Mouse (Mus musculus): Measurements from ENCODE around the gene Eif2d. TPM values are rescaled to one million over a fixed set of nuclear protein-coding genes. Genes with fewer than 3 reads are reported as not detected.

The Eif2d gene
- polyA plus RNA-seq, 1 experiment from 2014 or later, result 70.2 TPM

DNA sequence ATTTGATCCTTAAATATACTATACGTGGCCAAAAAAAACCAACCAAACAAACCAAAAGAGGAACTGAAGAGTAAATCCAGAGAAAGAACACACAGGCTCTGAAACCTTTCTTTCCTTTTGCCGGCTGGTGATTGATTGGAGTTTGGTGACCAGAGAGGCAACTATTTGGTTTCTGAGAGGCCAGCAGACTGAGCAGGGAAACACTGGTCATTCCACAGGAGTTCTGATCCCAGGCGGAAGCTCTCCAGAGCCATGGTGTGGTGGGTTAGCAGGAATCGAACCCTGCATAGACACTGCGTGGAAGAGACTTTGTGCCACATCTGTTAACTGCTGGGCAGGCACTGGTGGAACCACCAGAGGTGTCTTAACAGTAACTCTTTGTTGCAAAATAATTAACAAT lies 25.1 kb downstream of the Eif2d start:
- DNase-seq (ENCODE audit: extremely low spot score, low spot score), result no peak
- no peak overlapping the region for H3K27ac ChIP-seq
- peaks cover 75% of the 10 kb centered on the region for H3K36me3 ChIP-seq (replicated peaks)
- H3K27me3 ChIP-seq (ENCODE audit: poor library complexity, severe bottlenecking), result no peaks in the 10 kb centered on the region
- no peaks in the 10 kb centered on the region for H3K9me3 ChIP-seq
- no peak overlapping the region for H3K4me3 ChIP-seq
- WGBS, result 93% methylated on average over 5 of the region's 5 CpGs
- H3K4me1 ChIP-seq, result no peaks in the 10 kb centered on the region

DNA sequence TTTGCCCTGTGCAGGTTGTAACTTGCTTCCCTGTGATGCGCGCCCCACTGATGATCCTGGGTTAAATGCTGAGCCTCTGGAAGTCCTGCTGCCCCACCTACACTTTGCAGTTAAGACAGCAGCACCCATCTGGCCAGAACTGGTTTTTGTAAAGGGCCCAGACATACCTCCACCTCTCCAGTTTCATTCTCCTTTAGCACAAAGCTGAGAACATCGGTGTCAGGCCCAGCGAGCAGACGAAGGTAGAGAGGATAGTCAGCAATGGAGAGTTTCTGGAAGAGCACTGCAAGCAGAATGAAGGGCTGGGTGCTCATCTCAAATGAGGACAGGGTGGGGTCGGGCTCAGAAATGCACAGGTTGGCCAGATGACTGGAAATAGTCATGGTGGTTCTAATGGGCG lies 27.4 kb downstream of the Eif2d start:
- Histone ChIP-seq H3K9me3 (no peaks in the 10 kb centered on the region), H3K27me3 (ENCODE audit: poor library complexity, severe bottlenecking) (no peaks in the 10 kb centered on the region), H3K27ac (no peak overlapping the region), H3K4me1 (no peaks in the 10 kb centered on the region), H3K4me3 (no peak overlapping the region), H3K36me3 (replicated peaks) (peaks cover 52% of the 10 kb centered on the region)
- 95% methylated on average over 7 of the region's 7 CpGs for WGBS
- no peak for DNase-seq (ENCODE audit: extremely low spot score, low spot score)

DNA sequence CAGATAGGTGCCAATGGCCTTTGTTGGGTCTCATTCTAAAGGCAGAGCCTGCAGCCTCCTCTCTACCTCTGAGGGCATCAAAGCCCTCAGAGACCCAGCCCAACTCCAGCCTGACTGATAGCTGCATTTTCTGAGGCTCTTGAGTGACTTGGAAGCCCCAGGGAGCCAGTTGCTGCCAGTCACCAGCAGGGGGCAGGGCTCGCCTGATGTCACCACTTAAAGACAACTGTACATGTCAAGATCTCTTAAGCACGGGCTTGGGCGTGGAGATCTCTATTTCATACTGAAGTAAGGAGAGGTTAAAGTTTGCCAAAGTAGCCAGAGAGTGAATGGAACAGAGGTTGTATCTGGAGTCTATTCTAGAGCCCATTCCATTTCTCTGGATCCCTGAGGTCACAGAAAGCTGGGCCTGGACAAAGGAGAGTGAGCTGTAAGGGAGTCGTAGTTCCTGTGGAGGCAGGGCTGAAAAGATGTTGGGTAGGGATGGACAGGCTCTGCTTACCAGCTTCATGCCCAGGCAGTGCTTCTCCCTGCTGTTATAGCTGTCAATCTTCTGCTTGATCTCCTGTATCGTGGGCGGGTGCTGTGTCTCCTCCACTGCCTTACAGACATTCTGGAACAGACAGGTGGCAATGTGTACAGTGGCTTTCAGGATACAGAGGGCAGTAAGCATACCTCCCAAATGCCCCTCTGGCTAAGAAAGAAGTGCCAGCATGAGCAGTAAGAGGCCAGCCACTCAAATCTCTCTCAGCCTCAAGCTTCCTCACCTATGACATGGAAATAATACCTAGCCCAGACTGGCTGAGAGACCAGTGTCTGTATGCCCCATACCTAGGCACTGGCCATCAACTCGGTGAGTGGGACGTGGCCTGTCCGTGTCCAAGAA lies 28.9 kb downstream of the Eif2d start:
- Histone ChIP-seq H3K4me3 (no peak overlapping the region), H3K27me3 (ENCODE audit: poor library complexity, severe bottlenecking) (no peaks in the 10 kb centered on the region), H3K4me1 (no peaks in the 10 kb centered on the region), H3K9me3 (no peaks in the 10 kb centered on the region), H3K27ac (no peak overlapping the region), H3K36me3 (replicated peaks) (peaks cover 37% of the 10 kb centered on the region)
- DNase-seq (ENCODE audit: extremely low spot score, low spot score), result peak; percentile 72
- 75% methylated on average over 9 of the region's 9 CpGs for WGBS

DNA sequence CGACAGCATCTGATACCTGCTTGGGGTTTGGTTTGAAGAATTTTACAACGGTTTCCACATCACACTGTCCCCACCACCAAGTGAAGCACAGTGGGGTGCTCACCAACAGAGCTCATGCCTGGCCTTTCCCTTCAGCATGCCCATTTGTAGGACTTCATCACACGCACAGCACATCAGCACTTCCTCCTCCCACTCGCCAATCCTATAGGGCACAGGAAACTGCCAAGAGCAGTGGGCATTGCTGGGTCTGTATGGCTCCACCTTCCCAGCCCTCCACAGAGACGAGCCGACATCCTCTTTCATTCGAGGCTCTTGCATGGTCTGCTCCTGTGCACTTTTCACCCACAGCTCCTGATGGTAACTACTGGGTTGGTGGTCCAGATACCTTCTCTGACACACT lies 30.2 kb downstream of the Eif2d start:
- no peak for DNase-seq (ENCODE audit: extremely low spot score, low spot score)
- WGBS, result 86% methylated on average over 7 of the region's 7 CpGs
- no peak overlapping the region for H3K4me3 ChIP-seq

DNA sequence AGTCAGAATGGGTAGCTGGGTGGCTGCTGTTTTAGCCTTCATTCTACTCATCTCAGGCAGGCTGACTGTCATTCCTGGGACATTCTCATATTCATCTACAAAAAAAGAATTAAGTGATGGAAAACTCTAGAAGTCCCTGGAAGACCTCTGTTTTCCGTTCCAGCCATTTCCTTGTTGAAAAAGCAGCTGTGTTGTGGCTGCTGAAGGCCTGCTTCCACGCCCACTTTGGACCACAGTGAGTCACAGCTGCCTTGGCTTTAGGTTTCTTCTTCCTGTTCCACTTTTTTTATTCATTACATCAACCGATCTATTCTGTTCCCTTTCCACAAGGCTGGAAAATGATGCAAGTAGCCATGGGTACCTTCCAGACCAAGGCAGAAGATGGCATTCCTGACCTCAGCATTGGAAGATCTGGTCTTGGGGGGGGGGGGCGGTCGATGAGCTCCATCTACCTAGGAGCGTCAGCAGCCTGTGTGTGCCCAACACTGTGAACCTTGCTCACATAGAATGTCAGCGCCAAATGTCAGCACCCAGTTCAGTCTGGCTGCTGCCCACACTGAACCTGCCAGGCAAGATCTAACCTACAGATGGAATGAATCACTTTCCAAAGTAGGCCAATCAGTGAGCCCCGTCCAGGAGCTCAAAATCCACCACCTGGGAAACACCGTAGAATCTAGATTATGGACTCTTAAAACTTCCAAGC lies 31.4 kb downstream of the Eif2d start:
- Histone ChIP-seq H3K4me3 (no peak overlapping the region), H3K36me3 (replicated peaks) (peaks cover 15% of the 10 kb centered on the region), H3K27me3 (ENCODE audit: poor library complexity, severe bottlenecking) (no peaks in the 10 kb centered on the region), H3K4me1 (no peaks in the 10 kb centered on the region), H3K9me3 (no peaks in the 10 kb centered on the region), H3K27ac (no peak overlapping the region)
- WGBS, result 87% methylated on average over 9 of the region's 9 CpGs
- DNase-seq (ENCODE audit: extremely low spot score, low spot score), result no peak

More for the DNA sequence above, 30.2 kb downstream of the Eif2d start:
- peaks cover 24% of the 10 kb centered on the region for H3K36me3 ChIP-seq (replicated peaks)
- H3K9me3 ChIP-seq, result no peaks in the 10 kb centered on the region
- no peak overlapping the region for H3K27ac ChIP-seq
- H3K27me3 ChIP-seq (ENCODE audit: poor library complexity, severe bottlenecking), result no peaks in the 10 kb centered on the region
- no peaks in the 10 kb centered on the region for H3K4me1 ChIP-seq

DNA sequence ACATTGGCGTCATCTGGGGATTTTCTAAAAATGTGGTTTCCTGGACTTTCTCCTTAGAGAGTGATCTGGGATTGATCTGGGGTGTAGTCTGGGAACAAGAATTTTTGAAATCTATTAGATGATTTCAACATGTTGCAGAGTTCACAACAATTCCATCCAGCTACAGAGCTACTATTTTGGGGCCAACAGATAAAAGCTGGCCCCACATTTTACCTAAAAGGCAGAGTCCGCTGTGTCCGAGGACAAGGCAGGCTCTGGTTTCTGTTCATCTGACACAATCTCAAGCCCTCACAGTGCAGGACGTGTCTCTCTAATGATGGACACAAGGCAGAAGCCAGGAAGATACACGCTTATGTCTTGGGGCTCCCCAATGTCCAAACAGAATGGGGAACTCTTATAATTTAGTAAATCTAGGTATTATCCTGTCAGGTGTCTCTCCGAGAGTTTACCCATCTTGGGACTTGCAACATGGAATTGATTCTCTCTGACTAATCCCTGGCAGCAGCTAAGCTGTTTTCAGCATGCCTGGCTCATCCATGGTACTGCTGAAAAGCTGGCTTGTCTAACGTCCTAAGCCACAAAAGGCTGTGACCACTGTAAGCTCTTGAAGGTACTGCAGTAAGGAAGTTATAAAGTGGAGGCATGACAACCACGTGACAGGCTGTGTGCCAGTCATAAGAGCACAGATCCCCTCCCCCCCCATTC lies 32.1 kb downstream of the Eif2d start:
- H3K36me3 ChIP-seq (replicated peaks), result peaks cover 8% of the 10 kb centered on the region
- no peaks in the 10 kb centered on the region for H3K4me1 ChIP-seq
- DNase-seq (ENCODE audit: extremely low spot score, low spot score), result no peak
- WGBS, result 90% methylated on average over 8 of the region's 8 CpGs
- H3K4me3 ChIP-seq, result no peak overlapping the region
- no peak overlapping the region for H3K27ac ChIP-seq
- no peaks in the 10 kb centered on the region for H3K27me3 ChIP-seq (ENCODE audit: poor library complexity, severe bottlenecking)
- H3K9me3 ChIP-seq, result no peaks in the 10 kb centered on the region

DNA sequence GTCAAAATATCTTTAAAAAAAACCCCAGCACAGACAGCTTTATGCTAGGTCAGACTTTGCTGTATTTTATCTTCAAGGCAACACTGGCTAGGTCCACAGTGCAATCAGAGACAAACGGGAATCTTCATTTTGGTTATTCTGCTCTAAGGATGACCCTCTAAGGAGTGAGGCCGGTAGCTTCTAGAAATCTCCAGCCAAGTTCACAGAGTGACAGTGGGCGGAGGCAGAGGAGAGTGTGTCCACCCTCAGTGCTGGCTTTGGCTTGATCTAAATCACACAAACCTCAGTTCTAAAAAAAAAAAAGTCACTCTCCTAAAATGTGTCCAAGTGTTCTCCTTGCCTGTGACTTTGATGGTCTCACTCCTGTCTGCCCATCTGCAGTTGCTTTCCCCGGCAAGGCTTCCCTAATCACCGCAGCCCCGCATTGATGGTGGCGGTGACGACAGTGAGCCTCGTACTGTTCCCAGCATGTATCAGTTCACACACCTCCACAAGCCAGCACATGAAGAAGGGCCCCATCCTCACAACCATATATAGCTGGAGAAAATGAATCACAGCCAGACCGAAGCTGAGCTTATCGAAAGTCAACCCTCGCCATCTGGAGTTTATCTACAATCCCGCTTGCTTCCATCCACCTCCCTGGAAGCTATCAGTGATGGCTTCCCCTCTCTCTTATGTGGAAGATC lies 33.0 kb downstream of the Eif2d start:
- 93% methylated on average over 13 of the region's 13 CpGs for WGBS
- DNase-seq (ENCODE audit: extremely low spot score, low spot score), result no peak
- no peaks in the 10 kb centered on the region for H3K27me3 ChIP-seq (ENCODE audit: poor library complexity, severe bottlenecking)

DNA sequence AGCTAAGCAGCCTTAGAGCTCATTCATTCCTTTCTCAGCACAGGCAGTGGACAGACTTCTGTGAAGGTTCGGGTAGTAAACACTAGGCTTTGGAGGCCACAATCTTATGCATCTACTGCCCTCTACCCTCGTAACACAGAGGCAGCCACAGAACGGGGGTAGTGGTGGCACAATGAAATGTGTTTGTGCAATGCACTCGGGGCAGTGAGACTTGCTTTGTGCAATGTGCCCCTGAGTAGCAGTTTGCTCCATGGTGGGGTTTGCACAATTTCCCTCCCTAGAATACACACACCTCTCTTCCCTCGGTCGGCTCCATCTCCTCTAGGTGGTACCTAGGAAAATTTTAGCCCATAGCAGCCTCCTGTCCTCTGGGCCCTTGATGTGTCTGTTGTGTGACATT lies 34.0 kb downstream of the Eif2d start:
- H3K27ac ChIP-seq, result no peak overlapping the region
- 83% methylated on average over 6 of the region's 6 CpGs for WGBS
- DNase-seq (ENCODE audit: extremely low spot score, low spot score), result no peak
- H3K27me3 ChIP-seq (ENCODE audit: poor library complexity, severe bottlenecking), result no peaks in the 10 kb centered on the region
- no peak overlapping the region for H3K4me3 ChIP-seq
- H3K9me3 ChIP-seq, result no peaks in the 10 kb centered on the region
- no peaks in the 10 kb centered on the region for H3K36me3 ChIP-seq (replicated peaks)
- H3K4me1 ChIP-seq, result no peaks in the 10 kb centered on the region

More for the DNA sequence above, 33.0 kb downstream of the Eif2d start:
- Histone ChIP-seq H3K36me3 (replicated peaks) (no peaks in the 10 kb centered on the region; the same call in 1 of the 2 replicates), H3K9me3 (no peaks in the 10 kb centered on the region), H3K4me1 (no peaks in the 10 kb centered on the region), H3K27ac (no peak overlapping the region), H3K4me3 (no peak overlapping the region)

DNA sequence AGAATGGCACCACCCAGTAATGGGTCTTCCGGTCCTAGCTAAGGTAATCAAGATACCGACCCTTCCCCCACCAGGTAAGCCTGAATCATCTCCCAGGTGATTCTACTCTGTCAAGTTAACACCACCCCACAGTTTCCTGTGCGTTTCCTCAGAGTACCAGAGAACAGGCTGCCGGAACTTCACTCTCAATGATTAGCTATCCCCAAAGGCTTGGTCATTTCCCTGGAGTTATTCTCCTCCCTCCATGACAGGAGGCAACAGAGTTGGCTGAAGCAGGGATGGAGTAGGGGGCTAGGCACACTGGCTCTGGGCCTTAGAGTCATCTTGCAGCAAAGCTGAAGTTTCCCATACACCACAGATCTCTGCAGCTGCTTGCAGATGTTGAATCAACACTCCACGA lies 34.9 kb downstream of the Eif2d start:
- no peaks in the 10 kb centered on the region for H3K36me3 ChIP-seq (replicated peaks)
- no peak overlapping the region for H3K27ac ChIP-seq
- no peaks in the 10 kb centered on the region for H3K9me3 ChIP-seq
- WGBS, result 91% methylated on average over 5 of the region's 5 CpGs
- DNase-seq (ENCODE audit: extremely low spot score, low spot score), result no peak
- no peaks in the 10 kb centered on the region for H3K27me3 ChIP-seq (ENCODE audit: poor library complexity, severe bottlenecking)
- no peaks in the 10 kb centered on the region for H3K4me1 ChIP-seq
- H3K4me3 ChIP-seq, result no peak overlapping the region

DNA sequence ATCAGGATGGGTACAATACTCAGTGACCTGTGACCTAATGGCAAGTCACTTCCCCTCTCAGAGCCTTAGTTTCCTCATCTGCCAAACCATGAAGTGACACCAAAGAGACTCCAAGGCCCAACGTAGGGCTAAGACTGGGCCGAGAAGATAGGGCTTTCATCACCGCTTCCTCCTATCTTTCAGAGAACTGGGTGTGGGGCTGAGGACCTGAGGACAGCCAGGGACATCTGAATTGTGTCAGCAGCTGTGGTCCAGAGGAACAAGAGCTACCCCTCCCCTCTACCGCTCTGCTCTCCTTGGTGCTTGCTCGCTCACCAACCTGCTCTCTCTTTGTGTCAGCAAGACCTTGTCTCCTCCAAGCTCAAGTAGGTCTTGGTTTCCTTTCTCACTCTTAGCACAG lies 35.7 kb downstream of the Eif2d start:
- no peaks in the 10 kb centered on the region for H3K4me1 ChIP-seq
- no peaks in the 10 kb centered on the region for H3K36me3 ChIP-seq (replicated peaks)
- no peak for DNase-seq (ENCODE audit: extremely low spot score, low spot score)
- no peak overlapping the region for H3K27ac ChIP-seq
- no peak overlapping the region for H3K4me3 ChIP-seq
- H3K27me3 ChIP-seq (ENCODE audit: poor library complexity, severe bottlenecking), result no peaks in the 10 kb centered on the region
- 95% methylated on average over 5 of the region's 5 CpGs for WGBS
- H3K9me3 ChIP-seq, result no peaks in the 10 kb centered on the region

DNA sequence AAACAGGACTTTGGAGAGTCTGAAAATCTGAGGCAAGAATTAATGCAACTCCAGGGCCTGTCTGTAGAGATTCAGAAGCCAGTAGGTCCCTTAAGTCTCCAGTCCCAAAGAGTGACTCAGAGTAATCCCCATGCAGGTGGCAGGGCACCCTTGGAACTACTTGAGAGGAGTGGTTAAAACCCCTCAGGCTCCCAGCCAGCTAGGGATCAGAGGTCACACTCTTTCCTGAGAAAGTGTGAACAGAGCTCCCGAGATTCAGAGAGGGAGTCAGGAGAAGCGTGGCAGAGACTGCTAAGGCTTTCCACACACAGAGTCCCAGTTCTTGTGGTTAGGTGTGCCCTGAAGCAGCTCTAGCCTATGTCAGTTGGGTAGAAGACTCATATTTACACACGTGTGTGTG lies 40.8 kb downstream of the Eif2d start:
- Histone ChIP-seq H3K9me3 (no peaks in the 10 kb centered on the region), H3K27ac (no peak overlapping the region), H3K27me3 (ENCODE audit: poor library complexity, severe bottlenecking) (no peaks in the 10 kb centered on the region), H3K4me1 (peaks cover 4% of the 10 kb centered on the region; the same call in 1 of the 2 replicates), H3K36me3 (replicated peaks) (no peaks in the 10 kb centered on the region), H3K4me3 (no peak overlapping the region)
- WGBS, result 64% methylated on average over 3 of the region's 3 CpGs
- DNase-seq (ENCODE audit: extremely low spot score, low spot score), result no peak

DNA sequence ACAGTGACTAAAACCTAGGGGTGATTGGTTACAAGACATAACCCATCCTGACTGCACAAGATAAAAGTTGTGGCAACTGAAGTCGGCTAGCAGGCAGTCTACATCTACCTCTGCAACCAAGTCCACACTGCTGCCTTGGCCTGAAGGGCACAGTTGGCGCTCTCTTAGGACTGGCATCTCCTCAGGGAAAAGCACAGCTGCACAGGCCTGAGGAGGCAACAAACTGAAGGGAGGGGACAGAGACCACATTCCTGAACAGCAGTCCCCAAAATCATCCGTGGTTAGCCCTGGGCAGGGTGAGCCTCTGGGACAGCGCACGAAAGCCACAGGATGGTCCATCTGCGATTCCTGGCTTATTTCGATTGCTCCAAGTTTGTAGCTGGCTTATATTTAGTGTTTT lies 42.7 kb downstream of the Eif2d start:
- Histone ChIP-seq H3K27ac (no peak overlapping the region), H3K9me3 (no peaks in the 10 kb centered on the region), H3K4me1 (peaks cover 14% of the 10 kb centered on the region), H3K36me3 (replicated peaks) (no peaks in the 10 kb centered on the region), H3K27me3 (ENCODE audit: poor library complexity, severe bottlenecking) (no peaks in the 10 kb centered on the region), H3K4me3 (no peak overlapping the region)
- DNase-seq (ENCODE audit: extremely low spot score, low spot score), result no peak
- 89% methylated on average over 7 of the region's 7 CpGs for WGBS
